Mouse (Mus musculus) MEL (cell line): ENCODE data around the gene Endod1. TPM values are rescaled to one million over a fixed set of nuclear protein-coding genes. Genes with fewer than 3 reads are reported as not detected.
A peak's percentile ranks its signal among the peaks of the same experiment; 100 is the strongest.

Source experiments
- DNase-seq: peaks from one replicate; pipeline ENCODE4 v3.0.0; 2011; ENCODE audit warnings: low read depth, low spot score
- H3K27ac ChIP-seq: 2 replicates; pipeline ENCODE4 v1.5.1; 2012; ENCODE audit warnings: low read depth, mild to moderate bottlenecking, control low read depth, low read length, moderate library complexity; ENCODE audit not compliant: control insufficient read depth
- H3K27me3 ChIP-seq, 2 experiments: fragments of 150-350 bp in 1 of 2; sonication (generic) in 1 of 2; 2 replicates each; pipeline ENCODE4 v1.6.1; 2012; ENCODE audit warnings: low read length in 2 of 2, mild to moderate bottlenecking in 2 of 2, improper control_type of control experiment in 1 of 2, moderate library complexity in 1 of 2; ENCODE audit not compliant: insufficient read depth in 2 of 2, control insufficient read depth in 1 of 2
- H3K36me3 ChIP-seq, 2 experiments: 2 replicates each; pipeline ENCODE4 v1.6.1; 2012 to 2014; ENCODE audit warnings: low read length in 2 of 2, improper control_type of control experiment in 1 of 2, inconsistent platforms in 1 of 2, mild to moderate bottlenecking in 1 of 2; ENCODE audit not compliant: insufficient read depth in 2 of 2, control insufficient read depth in 1 of 2
- H3K4me1 ChIP-seq, 2 experiments: fragments of 150-350 bp in 1 of 2; sonication (generic) in 1 of 2; 2 replicates each; pipeline ENCODE4 v1.6.1; 2012; ENCODE audit warnings: low read length in 2 of 2, improper control_type of control experiment in 1 of 2, mild to moderate bottlenecking in 1 of 2; ENCODE audit not compliant: insufficient read depth in 2 of 2, control insufficient read depth in 1 of 2
- H3K4me3 ChIP-seq, 2 experiments: fragments of 150-350 bp in 1 of 2; sonication (generic) in 1 of 2; 2 replicates each; pipeline ENCODE4 v1.5.1; 2012; ENCODE audit warnings: low read depth in 2 of 2, low read length in 2 of 2, mild to moderate bottlenecking in 2 of 2, moderate library complexity in 2 of 2, control low read depth in 1 of 2, improper control_type of control experiment in 1 of 2; ENCODE audit not compliant: control insufficient read depth in 1 of 2, insufficient read depth in 1 of 2
- H3K79me2 ChIP-seq: 2 replicates; pipeline ENCODE4 v1.6.1; 2012; ENCODE audit warnings: mild to moderate bottlenecking, low read length, moderate library complexity; ENCODE audit not compliant: control insufficient read depth, poor library complexity, insufficient read depth
- H3K9ac ChIP-seq: 2 replicates; pipeline ENCODE4 v1.6.1; 2012; ENCODE audit warnings: low read depth, mild to moderate bottlenecking, control low read depth, low read length, moderate library complexity; ENCODE audit not compliant: control insufficient read depth, poor library complexity, severe bottlenecking
- H3K9me3 ChIP-seq: fragments of 150-350 bp; sonication (generic); replicated peaks from 2 replicates; pipeline ENCODE4 v1.6.1; 2012; ENCODE audit warnings: mild to moderate bottlenecking, low read length, improper control_type of control experiment, moderate library complexity; ENCODE audit not compliant: insufficient read depth
- BHLHE40 ChIP-seq: IDR thresholded peaks from 2 replicates; pipeline ENCODE4 v1.6.1; 2012; ENCODE audit warnings: low read depth, mild to moderate bottlenecking, inconsistent platforms, low read length, improper control_type of control experiment, borderline replicate concordance
- CHD2 ChIP-seq: IDR thresholded peaks from 2 replicates; pipeline ENCODE4 v1.6.1; 2011; ENCODE audit warnings: low read length, improper control_type of control experiment
- CTCF ChIP-seq, 3 experiments: IDR thresholded peaks in 2 of 3; conservative IDR thresholded peaks in 1 of 3; 2 replicates each; pipeline ENCODE4 v1.5.1; 2011 to 2012; ENCODE audit warnings: low read length in 3 of 3, low read depth in 2 of 3, mild to moderate bottlenecking in 2 of 3, improper control_type of control experiment in 1 of 3, inconsistent platforms in 1 of 3, mixed read lengths in 1 of 3, moderate library complexity in 1 of 3; ENCODE audit not compliant: control insufficient read depth in 1 of 3, insufficient read depth in 1 of 3, poor library complexity in 1 of 3, severe bottlenecking in 1 of 3
- E2F4 ChIP-seq: IDR thresholded peaks from 2 replicates; pipeline ENCODE4 v1.6.1; 2011; ENCODE audit warnings: low read depth, low read length, improper control_type of control experiment, borderline replicate concordance
- ELF1 ChIP-seq: IDR thresholded peaks from 2 replicates; pipeline ENCODE4 v1.6.1; 2014; ENCODE audit warnings: low read depth, mild to moderate bottlenecking, inconsistent platforms, low read length, improper control_type of control experiment, moderate library complexity
- EP300 ChIP-seq, 2 experiments: IDR thresholded peaks; 2 replicates each; pipeline ENCODE4 v1.6.1; 2011; ENCODE audit warnings: improper control_type of control experiment in 2 of 2, low read length in 2 of 2, low read depth in 1 of 2, mild to moderate bottlenecking in 1 of 2
- ETS1 ChIP-seq: IDR thresholded peaks from 2 replicates; pipeline ENCODE4 v1.6.1; 2012; ENCODE audit warnings: low read depth, mild to moderate bottlenecking, inconsistent platforms, low read length, improper control_type of control experiment, moderate library complexity
- GATA1 ChIP-seq: IDR thresholded peaks from 2 replicates; pipeline ENCODE4 v1.6.1; 2011; ENCODE audit warnings: low read depth, low read length, improper control_type of control experiment
- JUND ChIP-seq: IDR thresholded peaks from 2 replicates; pipeline ENCODE4 v1.6.1; 2011; ENCODE audit warnings: low read depth, mild to moderate bottlenecking, improper control_type of control experiment, low read length
- KAT2A ChIP-seq: conservative IDR thresholded peaks from 2 replicates; pipeline ENCODE4 v1.6.1; 2012; ENCODE audit warnings: low read depth, low read length, improper control_type of control experiment, inconsistent platforms
- MAFK ChIP-seq: IDR thresholded peaks from 2 replicates; pipeline ENCODE4 v1.6.1; 2011; ENCODE audit warnings: low read depth, mild to moderate bottlenecking, low read length, improper control_type of control experiment, borderline replicate concordance
- MAX ChIP-seq: IDR thresholded peaks from 2 replicates; pipeline ENCODE4 v1.6.1; 2011; ENCODE audit warnings: low read length, improper control_type of control experiment
- MAZ ChIP-seq: IDR thresholded peaks from 2 replicates; pipeline ENCODE4 v1.6.1; 2012; ENCODE audit warnings: low read depth, mild to moderate bottlenecking, inconsistent platforms, low read length, improper control_type of control experiment
- MEF2A ChIP-seq: IDR thresholded peaks from 2 replicates; pipeline ENCODE4 v1.6.1; 2014; ENCODE audit warnings: low read depth, mild to moderate bottlenecking, inconsistent platforms, low read length, improper control_type of control experiment; ENCODE audit not compliant: poor library complexity, insufficient replicate concordance, severe bottlenecking; ENCODE audit errors: extremely low read depth
- MXI1 ChIP-seq: IDR thresholded peaks from 2 replicates; pipeline ENCODE4 v1.6.1; 2011; ENCODE audit warnings: mild to moderate bottlenecking, low read depth, low read length, improper control_type of control experiment
- NRF1 ChIP-seq: IDR thresholded peaks from 2 replicates; pipeline ENCODE4 v1.6.1; 2014; ENCODE audit warnings: low read depth, mild to moderate bottlenecking, inconsistent platforms, low read length, improper control_type of control experiment, moderate library complexity; ENCODE audit not compliant: poor library complexity, insufficient read depth, severe bottlenecking
- POLR2A ChIP-seq, 2 experiments: IDR thresholded peaks; 2 replicates each; pipeline ENCODE4 v1.6.1; 2011 to 2012; ENCODE audit warnings: low read length in 2 of 2, mild to moderate bottlenecking in 2 of 2, control low read depth in 1 of 2, improper control_type of control experiment in 1 of 2, low read depth in 1 of 2, moderate library complexity in 1 of 2; ENCODE audit not compliant: control insufficient read depth in 1 of 2, insufficient read depth in 1 of 2, poor library complexity in 1 of 2
- POLR2AphosphoS2 ChIP-seq: IDR thresholded peaks from 2 replicates; pipeline ENCODE4 v1.6.1; 2011; ENCODE audit warnings: low read length, improper control_type of control experiment
- POLR2AphosphoS5 ChIP-seq: IDR thresholded peaks from 2 replicates; pipeline ENCODE4 v1.6.1; 2012; ENCODE audit warnings: low read depth, borderline replicate concordance, mild to moderate bottlenecking, inconsistent platforms, low read length, moderate library complexity, mixed read lengths
- RAD21 ChIP-seq: IDR thresholded peaks from 2 replicates; pipeline ENCODE4 v1.6.1; 2011; ENCODE audit warnings: mild to moderate bottlenecking, low read depth, low read length, improper control_type of control experiment
- SIN3A ChIP-seq: IDR thresholded peaks from 2 replicates; pipeline ENCODE4 v1.6.1; 2012; ENCODE audit warnings: low read length, improper control_type of control experiment, inconsistent platforms
- TAL1 ChIP-seq: IDR thresholded peaks from 2 replicates; pipeline ENCODE4 v1.6.1; 2012; ENCODE audit warnings: mild to moderate bottlenecking, inconsistent platforms, low read length, moderate library complexity, mixed read lengths
- TBP ChIP-seq: IDR thresholded peaks from 2 replicates; pipeline ENCODE4 v1.8.0; 2011; ENCODE audit warnings: low read depth, low read length, improper control_type of control experiment
- TCF12 ChIP-seq: IDR thresholded peaks from 2 replicates; pipeline ENCODE4 v1.6.1; 2014; ENCODE audit warnings: low read depth, mild to moderate bottlenecking, inconsistent platforms, low read length, improper control_type of control experiment, moderate library complexity
- UBTF ChIP-seq: IDR thresholded peaks from 2 replicates; pipeline ENCODE4 v1.6.1; 2012; ENCODE audit warnings: low read depth, mild to moderate bottlenecking, inconsistent platforms, low read length, improper control_type of control experiment, moderate library complexity, borderline replicate concordance; ENCODE audit not compliant: insufficient read depth
- USF2 ChIP-seq, 2 experiments: IDR thresholded peaks; 2 replicates each; pipeline ENCODE4 v1.6.1; 2011 to 2012; ENCODE audit warnings: improper control_type of control experiment in 2 of 2, low read length in 2 of 2, borderline replicate concordance in 1 of 2, inconsistent platforms in 1 of 2, low read depth in 1 of 2, mild to moderate bottlenecking in 1 of 2; ENCODE audit not compliant: insufficient read depth in 1 of 2
- ZC3H11A ChIP-seq: IDR thresholded peaks from 2 replicates; pipeline ENCODE4 v1.6.1; 2012; ENCODE audit warnings: low read depth, mild to moderate bottlenecking, inconsistent platforms, low read length, improper control_type of control experiment
- ZKSCAN1 ChIP-seq: IDR thresholded peaks from 2 replicates; pipeline ENCODE4 v1.6.1; 2012; ENCODE audit warnings: low read depth, mild to moderate bottlenecking, inconsistent platforms, low read length, improper control_type of control experiment, moderate library complexity
- ZMIZ1 ChIP-seq: IDR thresholded peaks from 2 replicates; pipeline ENCODE4 v1.6.1; 2012; ENCODE audit warnings: low read depth, mild to moderate bottlenecking, inconsistent platforms, low read length, improper control_type of control experiment, moderate library complexity
- ZNF384 ChIP-seq: IDR thresholded peaks from 2 replicates; pipeline ENCODE4 v1.6.1; 2012; ENCODE audit warnings: low read depth, mild to moderate bottlenecking, inconsistent platforms, low read length, improper control_type of control experiment
- polyA plus RNA-seq, 2 experiments: library from polyadenylated mRNA; stranded (reverse) in 1 of 2; unstranded in 1 of 2; fragments of >175 nt in 1 of 2; fragments of >200 nt in 1 of 2; gene quantifications; 2 replicates each; pipeline versions ENCODE4 v1.2.1 to v1.2.4; 2012; ENCODE audit warnings: low replicate concordance in 2 of 2, low read depth in 1 of 2; ENCODE audit not compliant: insufficient read length in 2 of 2, insufficient read depth in 1 of 2, missing spikeins in 1 of 2
- total RNA-seq: library from RNA; depleted of rRNA; stranded (reverse); fragments of 300-350 nt; gene quantifications from 2 replicates; pipeline ENCODE4 v1.2.3, GENCODE M21; 2012

Endod1 gene
- total and polyA plus RNA-seq, 3 experiments: 31.1 to 33.7 TPM; not detected in 1

- Histone ChIP-seq H3K9me3 (no peaks in the 10 kb centered on the region), H3K9ac (no peak overlapping the region), H3K4me1 (peaks cover 47 to 48% of the 10 kb centered on the region in 2 experiments), H3K79me2 (no peaks in the 10 kb centered on the region), H3K4me3 (0 out of 4 replicates have a peak overlapping the region, but pooled peaks of 1 of the 2 experiments have one; percentile 1), H3K27me3 (no peaks in the 10 kb centered on the region), H3K27ac (peak overlapping the region; percentile 63), H3K36me3 (peaks cover 0 to 65% of the 10 kb centered on the region in 2 experiments; a peak in 2 of 4 replicates)
- DNase-seq: no peak
- TF ChIP-seq MAFK: 0 out of 2 replicates have a peak, but pooled peaks have one; percentile 8
- TF ChIP-seq USF2 (IDR thresholded peaks at IDR 0.05; ENCODE audit: borderline replicate concordance in 1 of 2, insufficient read depth in 1 of 2, low read depth in 1 of 2, low read length in 2 of 2): 0 out of 4 replicates have a peak, but pooled peaks of 1 of the 2 experiments have one; percentile 17
- no peak for TF ChIP-seq BHLHE40
- 0 out of 2 replicates have a peak, but pooled peaks have one; percentile 67 for TF ChIP-seq ZMIZ1
- no peak for TF ChIP-seq UBTF
- TF ChIP-seq ZC3H11A: no peak
Observed at GRCm38 (mm10) chr9:14397449-14397819, 16.1 kb upstream of the Endod1 start.

- Histone ChIP-seq H3K4me1 (peaks cover 46 to 53% of the 10 kb centered on the region in 2 experiments), H3K36me3 (peaks cover 0 to 64% of the 10 kb centered on the region in 2 experiments; a peak in 2 of 4 replicates), H3K27ac (peak overlapping the region; percentile 63), H3K9me3 (no peaks in the 10 kb centered on the region), H3K79me2 (no peaks in the 10 kb centered on the region), H3K27me3 (no peaks in the 10 kb centered on the region), H3K4me3 (peak overlapping the region; percentile 1 to 5; a peak in 2 of 4 replicates), H3K9ac (no peak overlapping the region; the same call in 1 of the 2 replicates)
- DNase-seq: peak; percentile 93
- TF ChIP-seq ZMIZ1 (no peak), E2F4 (no peak), MAFK (no peak), GATA1 (peak; percentile 98), POLR2AphosphoS2 (no peak), POLR2AphosphoS5 (no peak), TCF12 (peak; percentile 99), TBP (peak; percentile 74), MEF2A (no peak), POLR2A (IDR thresholded peaks at IDR 0.05; ENCODE audit: control insufficient read depth in 1 of 2, insufficient read depth in 1 of 2, low read depth in 1 of 2, low read length in 2 of 2, poor library complexity in 1 of 2) (no peak), ZKSCAN1 (no peak), NRF1 (no peak), CHD2 (no peak), TAL1 (peak; percentile 86), MXI1 (peak; percentile 79), RAD21 (peak; percentile 31), MAZ (peak; percentile 93), KAT2A (no peak), ZNF384 (0 out of 2 replicates have a peak, but pooled peaks have one; percentile 5), ELF1 (no peak), EP300 (IDR thresholded peaks at IDR 0.05; ENCODE audit: low read depth in 1 of 2, low read length in 2 of 2) (peak; percentile 98), CTCF (IDR thresholded peaks at IDR 0.05 in 2 of 3, conservative IDR thresholded peaks at IDR 0.05 in 1 of 3; ENCODE audit: control insufficient read depth in 1 of 3, insufficient read depth in 1 of 3, low read depth in 2 of 3, low read length in 3 of 3, poor library complexity in 1 of 3, severe bottlenecking in 1 of 3) (peak in 2 of 3 experiments; percentile 36 to 64; a peak in 4 of 6 replicates), JUND (peak; percentile 99), MAX (peak; percentile 73), ETS1 (peak; percentile 96), SIN3A (peak; percentile 86)
Observed at GRCm38 (mm10) chr9:14396819-14397448, 15.6 kb upstream of the Endod1 start.
